Mouse (Mus musculus): Measurements from ENCODE around the gene Gk5. TPM values are rescaled to one million over a fixed set of nuclear protein-coding genes. Genes with fewer than 3 reads are reported as not detected.
"Not testable (repeated sequence)": the region's sequence is repeated elsewhere in the genome, so short reads cannot be mapped to it uniquely, and the experiment has no call there.

The Gk5 gene
- polyA plus RNA-seq, 1 experiment from 2014 or later: 2.1 TPM

DNA sequence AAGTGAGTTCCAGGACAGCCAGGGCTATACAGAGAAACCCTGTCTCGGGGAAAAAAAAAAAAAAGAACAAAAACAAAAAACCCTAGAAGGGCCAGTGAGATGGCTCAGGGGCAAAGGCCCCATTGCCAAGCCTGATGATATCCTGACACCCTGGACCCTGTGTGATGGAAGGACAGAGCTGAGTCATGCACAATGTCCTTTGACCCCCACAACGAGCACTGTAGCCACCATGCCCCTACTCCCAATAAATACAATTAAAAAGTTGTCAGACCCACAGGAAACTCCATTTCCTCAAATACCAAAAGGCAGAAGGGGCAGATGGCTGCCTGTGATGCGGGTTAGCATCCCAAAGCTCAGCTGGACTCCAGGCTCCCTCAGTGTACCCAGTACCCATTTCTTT, 39.9 kb downstream of the Gk5 start:
- H3K9me3 ChIP-seq: no peaks in the 10 kb centered on the region
- H3K36me3 ChIP-seq: no peaks in the 10 kb centered on the region
- H3K27me3 ChIP-seq (ENCODE audit: insufficient read depth, poor library complexity, severe bottlenecking): no peaks in the 10 kb centered on the region
- H3K4me3 ChIP-seq: no peak overlapping the region
- DNase-seq (ENCODE audit: low spot score): no peak
- no peaks in the 10 kb centered on the region for H3K4me1 ChIP-seq (replicated peaks)
- H3K27ac ChIP-seq: no peak overlapping the region
- 63% methylated on average over 3 of the region's 3 CpGs for WGBS

DNA sequence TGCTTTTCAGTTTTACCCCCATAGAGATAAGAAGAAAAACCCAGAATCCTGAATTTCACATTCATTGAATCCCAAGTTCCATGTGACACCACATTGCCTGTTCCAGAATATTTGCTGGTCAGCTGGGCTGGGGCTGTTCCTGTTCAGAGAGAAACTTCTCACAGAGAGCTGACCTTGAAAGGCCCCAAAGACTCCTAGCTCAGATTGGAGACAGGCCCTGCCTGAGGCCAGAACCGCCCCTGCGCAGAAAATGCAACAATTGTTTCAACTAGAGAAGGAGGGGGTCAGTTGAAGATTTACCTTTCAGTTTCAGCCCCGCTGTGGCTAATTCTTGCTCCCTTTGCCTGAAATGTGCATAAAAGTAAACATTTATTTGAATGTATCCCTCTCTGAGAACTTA, 41.6 kb downstream of the Gk5 start:
- no peak for DNase-seq (ENCODE audit: low spot score)
- H3K4me1 ChIP-seq (replicated peaks): no peaks in the 10 kb centered on the region
- 81% methylated on average over 3 of the region's 3 CpGs for WGBS
- H3K27me3 ChIP-seq (ENCODE audit: insufficient read depth, poor library complexity, severe bottlenecking): no peaks in the 10 kb centered on the region
- no peak overlapping the region for H3K4me3 ChIP-seq
- H3K27ac ChIP-seq: no peak overlapping the region
- H3K9me3 ChIP-seq: no peaks in the 10 kb centered on the region
- no peaks in the 10 kb centered on the region for H3K36me3 ChIP-seq

DNA sequence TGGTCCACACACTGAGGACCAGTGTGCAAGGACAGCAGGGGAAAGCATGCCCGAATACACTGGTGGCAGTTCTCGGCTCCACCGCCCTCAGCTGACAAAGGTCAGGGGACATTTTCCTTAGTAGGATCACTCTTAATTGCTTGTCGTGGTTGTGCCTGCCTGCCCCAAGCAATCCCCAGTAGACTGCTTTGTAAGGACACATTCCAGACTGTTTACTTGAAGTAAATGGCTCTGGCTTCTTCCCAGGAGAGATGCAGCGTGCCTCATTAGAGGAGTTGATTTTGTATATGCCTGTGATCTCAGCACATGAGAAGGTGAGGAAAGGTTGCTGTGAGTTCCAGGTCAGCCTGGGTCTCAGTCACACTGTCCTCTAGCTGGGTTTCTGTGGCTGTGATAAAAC, 43.3 kb downstream of the Gk5 start:
- Histone ChIP-seq H3K4me1 (replicated peaks) (no peaks in the 10 kb centered on the region; the same call in 1 of the 2 replicates), H3K36me3 (no peaks in the 10 kb centered on the region), H3K4me3 (no peak overlapping the region), H3K27ac (no peak overlapping the region), H3K9me3 (no peaks in the 10 kb centered on the region), H3K27me3 (ENCODE audit: insufficient read depth, poor library complexity, severe bottlenecking) (no peaks in the 10 kb centered on the region)
- DNase-seq (ENCODE audit: low spot score): no peak
- 82% methylated on average over 5 of the region's 5 CpGs for WGBS

DNA sequence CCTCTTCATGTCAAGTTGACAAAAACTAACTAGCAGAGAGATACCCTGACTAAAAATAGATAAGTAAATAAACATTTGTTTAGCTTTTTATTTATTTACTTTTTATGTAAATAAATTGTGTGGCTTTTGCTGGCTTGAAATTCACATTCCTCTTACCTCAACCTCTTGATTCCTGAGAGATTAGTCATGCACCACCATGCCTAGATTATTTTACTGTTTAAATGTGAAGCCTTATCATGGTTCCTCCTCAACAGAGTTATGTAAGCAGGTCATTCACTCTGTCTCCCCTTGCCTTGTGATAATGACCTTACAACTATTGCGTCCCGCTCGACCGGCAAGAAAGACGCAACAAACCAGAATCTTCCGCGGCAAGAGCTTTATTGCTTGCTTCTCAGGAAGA, 44.3 kb downstream of the Gk5 start:
- no peaks in the 10 kb centered on the region for H3K36me3 ChIP-seq
- WGBS: 97% methylated on average over 7 of the region's 7 CpGs
- H3K27me3 ChIP-seq (ENCODE audit: insufficient read depth, poor library complexity, severe bottlenecking): no peaks in the 10 kb centered on the region
- H3K4me1 ChIP-seq (replicated peaks): no peaks in the 10 kb centered on the region; the same call in 1 of the 2 replicates
- no peak overlapping the region for H3K4me3 ChIP-seq
- H3K27ac ChIP-seq: no peak overlapping the region
- DNase-seq (ENCODE audit: low spot score): no peak
- no peaks in the 10 kb centered on the region for H3K9me3 ChIP-seq

DNA sequence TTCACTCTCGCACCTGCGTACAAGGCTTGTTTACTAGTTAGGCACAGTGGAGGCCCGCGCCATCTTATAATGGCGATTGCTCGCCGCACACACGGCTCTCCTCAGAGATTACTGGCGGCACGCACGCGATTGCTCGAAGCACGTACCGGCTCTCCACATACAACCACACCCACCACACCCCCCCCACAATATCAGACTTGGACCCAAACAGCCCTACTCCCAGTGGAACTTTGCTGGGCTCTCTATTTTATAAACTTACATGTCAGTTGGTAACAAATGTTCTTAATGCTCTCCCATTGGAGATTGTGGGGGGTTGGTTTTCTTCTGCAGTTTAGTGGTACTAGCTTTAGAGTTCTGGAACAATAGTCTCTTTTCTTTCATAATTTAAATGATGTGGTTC, 44.8 kb downstream of the Gk5 start:
- not testable (repeated sequence) for H3K36me3 ChIP-seq; H3K9me3 ChIP-seq; H3K4me1 ChIP-seq (replicated peaks); H3K4me3 ChIP-seq; DNase-seq (ENCODE audit: low spot score); H3K27me3 ChIP-seq (ENCODE audit: insufficient read depth, poor library complexity, severe bottlenecking); H3K27ac ChIP-seq
- 97% methylated on average over 15 of the region's 15 CpGs for whole genome bisulfite sequencing

DNA sequence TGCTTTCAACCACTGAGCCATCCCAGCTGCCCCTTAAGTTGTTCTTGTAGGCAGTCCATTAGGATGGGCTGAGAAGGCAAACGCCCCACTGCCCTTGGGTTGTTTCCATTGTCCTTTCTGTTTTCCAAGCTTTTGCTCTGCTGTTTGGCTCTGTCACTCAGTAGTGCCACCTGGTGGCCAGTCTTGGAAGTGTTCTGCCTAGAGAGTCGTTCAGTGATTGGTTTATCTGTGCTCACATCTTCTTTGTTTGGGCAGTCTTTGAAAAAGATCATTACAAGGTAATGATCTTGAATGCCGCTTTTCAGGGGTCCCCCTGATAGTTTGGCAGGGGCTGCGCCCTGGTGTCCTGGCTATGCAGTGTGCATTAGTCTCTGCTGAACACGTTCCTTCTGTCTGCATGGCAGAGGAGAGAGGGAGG, 48.0 kb downstream of the Gk5 start:
- Histone ChIP-seq H3K9me3 (no peaks in the 10 kb centered on the region), H3K4me3 (no peak overlapping the region), H3K36me3 (no peaks in the 10 kb centered on the region), H3K27me3 (ENCODE audit: insufficient read depth, poor library complexity, severe bottlenecking) (no peaks in the 10 kb centered on the region), H3K4me1 (replicated peaks) (no peaks in the 10 kb centered on the region; the same call in 1 of the 2 replicates), H3K27ac (peak overlapping the region; percentile 74)
- DNase-seq (ENCODE audit: low spot score): peak; percentile 89
- WGBS: 20% methylated on average over 5 of the region's 5 CpGs

DNA sequence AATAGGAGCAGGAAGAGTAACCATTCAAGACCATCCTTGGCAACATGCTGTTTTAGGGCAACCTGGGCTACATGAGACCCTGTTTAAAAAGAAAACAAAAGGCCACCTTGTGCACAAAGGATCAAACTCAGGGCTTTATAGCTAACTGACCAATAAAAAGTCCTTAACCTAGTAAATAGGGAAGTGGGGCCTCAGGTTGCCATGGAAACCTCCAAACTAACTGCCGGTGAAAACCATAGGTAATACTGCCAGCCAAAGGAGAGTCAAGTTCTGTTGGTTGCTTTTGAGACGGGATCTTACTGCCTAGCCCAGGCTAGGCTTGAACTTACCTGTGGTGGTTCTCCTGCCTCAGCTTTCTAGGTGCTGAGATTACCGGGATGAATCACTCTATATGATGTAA, 51.4 kb downstream of the Gk5 start:
- Histone ChIP-seq H3K4me3 (no peak overlapping the region), H3K27ac (no peak overlapping the region), H3K9me3 (no peaks in the 10 kb centered on the region), H3K27me3 (ENCODE audit: insufficient read depth, poor library complexity, severe bottlenecking) (no peaks in the 10 kb centered on the region), H3K4me1 (replicated peaks) (no peaks in the 10 kb centered on the region; the same call in 1 of the 2 replicates), H3K36me3 (no peaks in the 10 kb centered on the region)
- WGBS: 77% methylated on average over 3 of the region's 3 CpGs
- DNase-seq (ENCODE audit: low spot score): no peak

DNA sequence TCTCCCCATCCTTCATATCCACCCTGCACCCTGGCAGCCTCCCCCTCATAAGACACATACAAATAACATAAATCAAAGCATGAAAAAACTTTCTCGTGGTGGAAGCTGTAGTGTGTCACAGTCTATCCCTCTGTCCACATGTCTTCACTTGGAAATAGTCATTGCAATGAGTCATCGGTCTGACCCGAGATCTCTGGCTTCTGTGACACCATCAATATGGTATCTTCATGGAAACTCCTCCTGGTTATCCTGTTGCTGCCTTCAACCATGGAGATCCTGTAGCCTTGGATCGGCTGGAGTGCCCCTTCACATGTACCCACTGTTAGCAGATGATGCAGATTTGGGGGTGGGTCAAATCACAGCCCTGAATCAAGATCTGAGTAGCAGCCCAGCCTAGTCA, 65.7 kb downstream of the Gk5 start:
- H3K27me3 ChIP-seq (ENCODE audit: insufficient read depth, poor library complexity, severe bottlenecking): no peaks in the 10 kb centered on the region
- H3K9me3 ChIP-seq: no peaks in the 10 kb centered on the region
- H3K4me1 ChIP-seq (replicated peaks): no peaks in the 10 kb centered on the region
- H3K36me3 ChIP-seq: no peaks in the 10 kb centered on the region
- WGBS: 85% methylated on average over 4 of the region's 4 CpGs
- no peak for DNase-seq (ENCODE audit: low spot score)
- H3K4me3 ChIP-seq: no peak overlapping the region
- H3K27ac ChIP-seq: no peak overlapping the region

DNA sequence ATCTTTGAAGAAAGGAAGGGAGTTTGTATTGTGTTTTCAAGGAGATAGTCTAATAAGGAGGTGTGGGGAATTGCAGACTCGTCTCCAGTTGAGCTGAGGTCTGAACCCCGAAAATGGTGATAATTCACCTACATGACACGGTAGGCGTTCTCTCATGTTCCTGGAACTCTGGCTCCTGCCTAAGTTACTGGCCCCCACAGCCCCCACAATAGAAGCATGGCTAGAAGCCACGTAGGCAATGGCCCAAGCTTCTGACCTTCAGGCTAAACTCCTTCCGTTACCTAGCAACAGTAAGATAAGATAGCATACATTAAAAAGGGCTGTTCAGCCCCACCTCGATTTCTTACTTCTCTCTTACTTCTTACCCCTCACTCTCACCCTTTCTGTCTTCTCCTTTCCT, 67.5 kb downstream of the Gk5 start:
- no peaks in the 10 kb centered on the region for H3K36me3 ChIP-seq
- no peaks in the 10 kb centered on the region for H3K9me3 ChIP-seq
- 76% methylated on average over 7 of the region's 7 CpGs for WGBS
- no peaks in the 10 kb centered on the region for H3K27me3 ChIP-seq (ENCODE audit: insufficient read depth, poor library complexity, severe bottlenecking)
- no peaks in the 10 kb centered on the region for H3K4me1 ChIP-seq (replicated peaks)
- no peak overlapping the region for H3K4me3 ChIP-seq
- DNase-seq (ENCODE audit: low spot score): no peak
- H3K27ac ChIP-seq: no peak overlapping the region

DNA sequence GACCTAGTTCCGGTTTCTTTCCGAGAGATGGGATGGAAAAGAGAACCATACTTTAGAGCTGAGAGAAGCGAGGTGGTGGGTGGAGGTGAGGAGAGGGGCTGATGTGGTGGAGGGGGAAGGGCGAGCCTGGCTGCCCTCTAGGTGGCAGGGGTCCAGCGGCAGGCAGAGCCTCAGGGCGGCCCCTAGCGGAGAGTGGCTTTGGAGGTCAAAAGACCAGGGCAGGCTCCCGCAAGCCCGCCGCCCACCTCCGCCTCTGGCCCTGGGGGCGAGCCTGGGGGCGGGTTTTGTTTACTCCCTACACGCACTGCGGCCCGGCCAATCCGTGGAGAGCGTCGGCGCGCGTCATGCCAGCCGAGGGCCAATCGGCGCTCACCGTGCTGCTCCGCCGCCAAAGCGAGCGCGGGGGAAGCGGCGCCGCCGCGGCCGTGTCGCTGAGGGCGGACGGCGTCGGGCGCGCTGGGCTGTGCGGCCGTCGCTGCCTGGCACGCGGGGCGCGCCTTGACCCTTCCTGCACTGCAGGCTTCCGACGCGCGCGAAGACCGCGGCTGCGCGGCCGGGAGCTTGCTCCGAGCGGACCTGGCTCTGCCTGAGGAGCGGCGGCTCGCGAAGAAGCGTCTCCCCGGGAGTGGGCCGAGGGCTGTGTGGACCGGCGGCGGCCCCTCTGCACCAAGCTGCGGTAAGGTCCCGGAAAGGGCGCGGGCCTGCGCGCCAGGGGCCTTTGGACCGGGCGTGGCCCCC, 76.9 kb downstream of the Gk5 start, which contains the start of gene Tfdp2:
Gene Tfdp2 (plus strand): TSS at position 391 of the 738 bp plus-strand sequence.
- peak; percentile 94 for DNase-seq (ENCODE audit: low spot score)
- peaks cover 27% of the 10 kb centered on the region for H3K4me1 ChIP-seq (replicated peaks)
- H3K27ac ChIP-seq: peak within 1 kb of the TSS; percentile 91
- H3K27me3 ChIP-seq (ENCODE audit: insufficient read depth, poor library complexity, severe bottlenecking): no peaks in the 10 kb centered on the region
- H3K9me3 ChIP-seq: no peaks in the 10 kb centered on the region
- peak within 1 kb of the TSS; percentile 91 for H3K4me3 ChIP-seq
- H3K36me3 ChIP-seq: no peaks in the 10 kb centered on the region
- WGBS: 2% methylated on average over 81 of the region's 81 CpGs

DNA sequence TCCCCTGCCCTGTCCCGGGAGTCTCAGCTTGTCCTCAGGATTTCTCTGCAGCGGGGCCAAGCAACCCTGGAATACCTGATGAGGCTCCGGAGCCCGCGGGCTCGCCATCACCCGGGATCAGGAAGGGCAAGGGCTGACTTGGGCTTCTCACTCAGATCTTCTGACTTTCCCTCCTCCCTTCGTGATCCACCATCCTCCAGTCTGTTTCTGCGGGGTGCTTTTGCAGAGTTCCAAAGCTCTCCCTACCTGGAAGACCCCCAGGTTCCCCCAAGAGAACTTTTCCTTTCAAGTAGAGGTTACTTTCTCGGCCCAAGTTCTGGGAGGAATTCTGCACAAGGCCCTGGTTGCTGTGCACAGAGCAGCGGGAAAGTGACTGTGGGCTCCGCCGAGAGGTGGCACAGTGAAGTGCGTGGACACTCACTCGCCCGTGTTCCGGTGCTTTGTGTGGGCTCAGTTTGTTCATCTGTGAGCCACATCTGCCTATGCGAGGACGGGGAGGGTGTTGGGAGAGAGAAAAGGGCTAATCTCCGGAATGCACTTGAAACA, 77.5 kb downstream of the Gk5 start:
- H3K27ac ChIP-seq: peak overlapping the region; percentile 91
- peak; percentile 56 for DNase-seq (ENCODE audit: low spot score)
- H3K27me3 ChIP-seq (ENCODE audit: insufficient read depth, poor library complexity, severe bottlenecking): no peaks in the 10 kb centered on the region
- peaks cover 27% of the 10 kb centered on the region for H3K4me1 ChIP-seq (replicated peaks)
- H3K9me3 ChIP-seq: no peaks in the 10 kb centered on the region
- H3K4me3 ChIP-seq: peak overlapping the region; percentile 91
- H3K36me3 ChIP-seq: no peaks in the 10 kb centered on the region
- WGBS: under 1% methylated on average over 20 of the region's 20 CpGs

DNA sequence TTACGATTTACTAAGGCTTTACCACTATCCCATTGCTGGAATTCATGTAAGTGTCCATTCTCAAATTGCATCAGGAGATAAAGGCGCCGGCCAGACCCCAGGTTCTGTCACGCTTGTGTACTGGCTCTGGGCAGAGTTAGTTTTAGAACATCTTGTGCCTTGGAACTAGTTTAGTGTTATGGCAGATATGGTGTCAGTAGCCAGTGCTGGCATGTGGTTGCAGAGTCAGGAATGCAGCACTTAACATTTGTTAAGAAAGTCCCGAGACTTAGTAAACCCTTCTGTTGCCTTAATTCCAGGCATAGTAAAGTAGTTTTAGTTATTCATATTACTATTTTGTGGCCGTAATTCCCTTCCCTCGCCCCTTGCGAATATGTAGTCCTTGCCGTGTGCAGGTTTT, 78.6 kb downstream of the Gk5 start:
- Histone ChIP-seq H3K4me3 (peak overlapping the region; percentile 91), H3K9me3 (no peaks in the 10 kb centered on the region), H3K36me3 (0 out of 2 replicates have a peak, but pooled peaks cover 3% of the 10 kb centered on the region), H3K27me3 (ENCODE audit: insufficient read depth, poor library complexity, severe bottlenecking) (no peaks in the 10 kb centered on the region), H3K4me1 (replicated peaks) (peaks cover 27% of the 10 kb centered on the region), H3K27ac (no peak overlapping the region)
- no peak for DNase-seq (ENCODE audit: low spot score)
- 78% methylated on average over 9 of the region's 9 CpGs for WGBS

DNA sequence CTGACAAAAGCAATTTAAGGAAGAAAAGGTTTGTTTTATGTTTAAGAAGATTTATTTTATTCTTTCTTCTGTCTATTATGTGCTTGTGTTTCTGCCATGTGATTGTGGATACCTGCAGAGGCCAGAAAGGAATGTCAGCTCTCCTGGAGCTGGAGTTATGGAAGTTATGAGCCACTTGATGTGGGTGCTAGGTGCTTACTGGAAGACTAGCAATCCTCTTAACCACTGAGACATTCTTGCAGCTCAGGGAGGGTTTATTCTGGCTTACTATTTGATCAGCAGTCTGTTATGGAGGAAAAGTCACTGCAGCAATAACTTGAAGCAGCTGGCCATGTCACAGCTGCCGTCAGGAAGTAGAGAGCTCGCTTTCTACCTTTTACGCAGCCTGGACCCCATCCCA, 84.5 kb downstream of the Gk5 start:
- Histone ChIP-seq H3K4me1 (replicated peaks) (no peaks in the 10 kb centered on the region), H3K9me3 (no peaks in the 10 kb centered on the region), H3K36me3 (peaks cover 26% of the 10 kb centered on the region), H3K27me3 (ENCODE audit: insufficient read depth, poor library complexity, severe bottlenecking) (no peaks in the 10 kb centered on the region), H3K27ac (no peak overlapping the region), H3K4me3 (no peak overlapping the region)
- WGBS: 98% methylated on average over 3 of the region's 3 CpGs
- no peak for DNase-seq (ENCODE audit: low spot score)
